Mouse (Mus musculus) cerebellum, adult 2 months (tissue): ENCODE measurements at regions not wholly inside any gene's neighbourhood (a gene's known extent, or its start where the extent isn't known, plus 50 kb on each side); places are given as distances from the start of the nearest gene placed in this dataset.

Experiments used
- DNase-seq, 2 experiments: peaks; one replicate each; pipeline ENCODE4 v3.0.0; 2021
- H3K27ac ChIP-seq: fragments of 200-500 bp; 2 replicates; pipeline ENCODE4 v1.5.1; 2012; ENCODE audit warnings: low read length, control low read depth, inconsistent platforms; ENCODE audit not compliant: insufficient read depth
- H3K27me3 ChIP-seq: fragments of 200-500 bp; 2 replicates; pipeline ENCODE4 v1.6.1; 2012; ENCODE audit warnings: inconsistent platforms, mild to moderate bottlenecking, low read length, moderate library complexity; ENCODE audit not compliant: control insufficient read depth, insufficient read depth
- H3K4me1 ChIP-seq: fragments of 200-500 bp; 2 replicates; pipeline ENCODE4 v1.6.1; 2011; ENCODE audit warnings: low read length; ENCODE audit not compliant: control insufficient read depth, insufficient read depth
- H3K4me3 ChIP-seq: fragments of 200-500 bp; replicated peaks from 2 replicates; pipeline ENCODE3; 2011; ENCODE audit warnings: mild to moderate bottlenecking, low read depth, low read length, control low read depth; ENCODE audit not compliant: insufficient read depth
- CTCF ChIP-seq: fragments of 200-500 bp; IDR thresholded peaks from 2 replicates; pipeline ENCODE4 v1.5.1; 2011; ENCODE audit warnings: low read depth, mild to moderate bottlenecking, control low read depth, low read length, moderate library complexity, borderline replicate concordance; ENCODE audit not compliant: insufficient read depth
- POLR2A ChIP-seq: fragments of 200-500 bp; IDR thresholded peaks from 2 replicates; pipeline ENCODE4 v1.6.1; 2011; ENCODE audit warnings: low read length, control low read depth, borderline replicate concordance; ENCODE audit not compliant: insufficient read depth
- WGBS: fragments of 180-500 bp; shearing (Covaris S2); methylation state at CpG from one replicate; pipeline ENCODE4 v1.1.7; 2018; 5-methylcytosine and 5-hydroxymethylcytosine counted together

GRCm38 (mm10) chr7:84800966-84801365 is 52.4 kb upstream of the Olfr291 start:
- Histone ChIP-seq H3K27me3 (no peaks in the 10 kb centered on the region), H3K27ac (no peak overlapping the region), H3K4me3 (no peak overlapping the region), H3K4me1 (no peaks in the 10 kb centered on the region)
- 25% methylated on average over 12 of the region's 12 CpGs for WGBS
- DNase-seq: no peak
- TF ChIP-seq CTCF (no peak), POLR2A (no peak)

- H3K4me3 ChIP-seq: no peak overlapping the region
- H3K4me1 ChIP-seq: no peaks in the 10 kb centered on the region
- 4% methylated on average over 1 of the region's 1 CpGs for WGBS
- peak in 1 of 2 experiments; percentile 37 for DNase-seq
- H3K27ac ChIP-seq: no peak overlapping the region
- no peaks in the 10 kb centered on the region for H3K27me3 ChIP-seq
- TF ChIP-seq CTCF: peak; percentile 14; the same call in 1 of the 2 replicates
- TF ChIP-seq POLR2A: no peak
These were observed 58.7 kb upstream of the Olfr291 start for GRCm38 (mm10) chr7:84794655-84795054.

GRCm38 (mm10) chr7:84779276-84779825 is 74.0 kb upstream of the Olfr291 start:
- Histone ChIP-seq H3K4me3 (peak overlapping the region; percentile 83), H3K4me1 (no peaks in the 10 kb centered on the region), H3K27me3 (no peaks in the 10 kb centered on the region), H3K27ac (no peak overlapping the region)
- TF ChIP-seq CTCF (peak; percentile 92), POLR2A (no peak)
- WGBS: under 1% methylated on average over 30 of the region's 30 CpGs
- peak; percentile 81 to 85 for DNase-seq

GRCm38 (mm10) chr7:84777696-84778095 is 75.7 kb upstream of the Olfr291 start:
- no peaks in the 10 kb centered on the region for H3K4me1 ChIP-seq
- no peaks in the 10 kb centered on the region for H3K27me3 ChIP-seq
- TF ChIP-seq CTCF (no peak), POLR2A (no peak)
- H3K4me3 ChIP-seq: no peak overlapping the region
- no peak for DNase-seq
- H3K27ac ChIP-seq: no peak overlapping the region

- no peak overlapping the region for H3K4me3 ChIP-seq
- H3K27ac ChIP-seq: no peak overlapping the region
- 90% methylated on average over 3 of the region's 3 CpGs for WGBS
- no peak for TF ChIP-seq POLR2A
- no peak for TF ChIP-seq CTCF
- H3K27me3 ChIP-seq: no peaks in the 10 kb centered on the region
- H3K4me1 ChIP-seq: no peaks in the 10 kb centered on the region
- DNase-seq: no peak
These were observed 66.5 kb upstream of the Zfand6 start for GRCm38 (mm10) chr7:84756261-84756660.

- Histone ChIP-seq H3K27ac (no peak overlapping the region), H3K4me1 (no peaks in the 10 kb centered on the region), H3K4me3 (no peak overlapping the region), H3K27me3 (no peaks in the 10 kb centered on the region)
- WGBS: 98% methylated on average over 1 of the region's 1 CpGs
- TF ChIP-seq POLR2A: no peak
- TF ChIP-seq CTCF: no peak
- no peak for DNase-seq
These were observed 63.6 kb upstream of the Zfand6 start for GRCm38 (mm10) chr7:84753361-84753760.

GRCm38 (mm10) chr7:84749434-84750301 is 59.9 kb upstream of the Zfand6 start:
- under 1% methylated on average over 21 of the region's 21 CpGs for WGBS
- DNase-seq: peak; percentile 76 to 87
- Histone ChIP-seq H3K27me3 (no peaks in the 10 kb centered on the region), H3K27ac (no peak overlapping the region), H3K4me3 (peak overlapping the region; percentile 52), H3K4me1 (no peaks in the 10 kb centered on the region)
- TF ChIP-seq CTCF (peak; percentile 49), POLR2A (no peak)

GRCm38 (mm10) chr7:84747847-84748246 is 58.1 kb upstream of the Zfand6 start:
- no peak overlapping the region for H3K4me3 ChIP-seq
- no peak for DNase-seq
- H3K27me3 ChIP-seq: no peaks in the 10 kb centered on the region
- TF ChIP-seq POLR2A: no peak
- no peak for TF ChIP-seq CTCF
- no peaks in the 10 kb centered on the region for H3K4me1 ChIP-seq
- 93% methylated on average over 1 of the region's 1 CpGs for WGBS
- H3K27ac ChIP-seq: no peak overlapping the region
